8 mouse cellular contexts compared by ENCODE assay signal in genomic region chr1:135731897-135732684, GRCm38 (mm10). TPM values are rescaled to one million over a fixed set of nuclear protein-coding genes. Genes with fewer than 3 reads are reported as not detected.
DNase-seq lines count a peak whose midpoint lies in the region; TF ChIP-seq lines count a peak whose summit lies in the region.

No protein-coding gene starts in this region.

- no peak for TF ChIP-seq POLR2A in lung, adult 2 months (IDR thresholded peaks at IDR 0.05; ENCODE audit: borderline replicate concordance, extremely low read depth, low read depth, low read length)

- H3K4me1 ChIP-seq in brown adipose tissue, adult 24 weeks (ENCODE audit: control insufficient read depth, insufficient read depth, insufficient read length, low read length) = peaks cover 20% of the 10 kb centered on the region
- H3K4me1 ChIP-seq in lung, adult 2 months (ENCODE audit: control insufficient read depth, insufficient read depth, low read length) = peaks cover 36% of the 10 kb centered on the region

- no peak for TF ChIP-seq CTCF in lung, adult 2 months (IDR thresholded peaks at IDR 0.05; ENCODE audit: insufficient read depth, low read length)

- peak overlapping the region; percentile 85 for H3K27ac ChIP-seq in brown adipose tissue, adult 24 weeks (replicated peaks; ENCODE audit: low read depth, low read length)

- DNase-seq in ES-CJ7 (ENCODE audit: low read depth, low spot score) = peak; percentile 67
- DNase-seq in heart, postnatal 4 days = peak; percentile 66
- DNase-seq in lung, adult 2 months = no peak
- no peak for DNase-seq in thymus, postnatal 25 days
- DNase-seq in ovary, postnatal 14 days (ENCODE audit: low spot score) = no peak
- DNase-seq in frontal cortex, postnatal 36 days (ENCODE audit: low spot score in 2 of 2) = no peak
- DNase-seq in thymus, postnatal 10 days (ENCODE audit: low spot score in 2 of 2) = no peak

- H3K4me3 ChIP-seq in brown adipose tissue, adult 24 weeks (ENCODE audit: insufficient read depth, low read depth, low read length) = peak overlapping the region; percentile 13; the same call in 1 of the 2 replicates
- peak overlapping the region; percentile 31 for H3K4me3 ChIP-seq in lung, adult 2 months (replicated peaks; ENCODE audit: extremely low read depth, low read depth, low read length)

- WGBS in lung, adult 2 months = 33% methylated on average over 11 of the region's 11 CpGs

RNA-seq across cellular contexts. Expression of gene Csrp1, which starts 12.2 kb away (rescaled TPM):
- polyA plus RNA-seq in brown adipose tissue, adult 24 weeks (2012; ENCODE audit: insufficient read depth, insufficient read length, missing spikeins) = 33.7 and 37.2 TPM in 2 replicates
- 100 to 1,000 TPM; 262 to 267 TPM for total RNA-seq in heart, postnatal 4 days (2021)
- 556 and 717 TPM in 2 replicates for polyA plus RNA-seq in lung, adult 2 months (2012; rRNA removed)

RNA-seq across cellular contexts. Expression of gene Phlda3, which starts 33.8 kb away (rescaled TPM):
- 498 and 651 TPM in 2 replicates for polyA plus RNA-seq in brown adipose tissue, adult 24 weeks (2012; ENCODE audit: insufficient read depth, insufficient read length, missing spikeins)
- 10 to 100 TPM; 40.7 to 43.8 TPM for total RNA-seq in heart, postnatal 4 days (2021)
- polyA plus RNA-seq in lung, adult 2 months (2012; rRNA removed) = 98.6 and 156 TPM in 2 replicates

RNA-seq across cellular contexts. Expression of gene Tnni1, which starts 47.1 kb away (rescaled TPM):
- polyA plus RNA-seq in brown adipose tissue, adult 24 weeks (2012; ENCODE audit: insufficient read depth, insufficient read length, missing spikeins) = 13.6 and 19.7 TPM in 2 replicates
- 1,000 to 10,000 TPM; 2,021 to 2,289 TPM for total RNA-seq in heart, postnatal 4 days (2021)
- 0.26 and 1.5 TPM in 2 replicates for polyA plus RNA-seq in lung, adult 2 months (2012; rRNA removed)

Comparison
In these comparisons a context has a peak if more than half of its experiments do, and no peak if none do; other contexts are left out.
1. DNase-seq: peak in ES-CJ7 (single experiment) and heart, postnatal 4 days (single experiment); none in lung, adult 2 months (single experiment), thymus, postnatal 25 days (single experiment), ovary, postnatal 14 days (single experiment), frontal cortex, postnatal 36 days (0 of 2) and thymus, postnatal 10 days (0 of 2).
2. RNA of gene Csrp1, which starts 12.2 kb away (polyA plus RNA-seq): 556 to 717 TPM in lung, adult 2 months; 33.7 to 37.2 TPM in brown adipose tissue, adult 24 weeks; every median in the first group is over 10 times any median in the second.